1 mouse cellular context compared by ENCODE assay signal in the genomic region with DNA sequence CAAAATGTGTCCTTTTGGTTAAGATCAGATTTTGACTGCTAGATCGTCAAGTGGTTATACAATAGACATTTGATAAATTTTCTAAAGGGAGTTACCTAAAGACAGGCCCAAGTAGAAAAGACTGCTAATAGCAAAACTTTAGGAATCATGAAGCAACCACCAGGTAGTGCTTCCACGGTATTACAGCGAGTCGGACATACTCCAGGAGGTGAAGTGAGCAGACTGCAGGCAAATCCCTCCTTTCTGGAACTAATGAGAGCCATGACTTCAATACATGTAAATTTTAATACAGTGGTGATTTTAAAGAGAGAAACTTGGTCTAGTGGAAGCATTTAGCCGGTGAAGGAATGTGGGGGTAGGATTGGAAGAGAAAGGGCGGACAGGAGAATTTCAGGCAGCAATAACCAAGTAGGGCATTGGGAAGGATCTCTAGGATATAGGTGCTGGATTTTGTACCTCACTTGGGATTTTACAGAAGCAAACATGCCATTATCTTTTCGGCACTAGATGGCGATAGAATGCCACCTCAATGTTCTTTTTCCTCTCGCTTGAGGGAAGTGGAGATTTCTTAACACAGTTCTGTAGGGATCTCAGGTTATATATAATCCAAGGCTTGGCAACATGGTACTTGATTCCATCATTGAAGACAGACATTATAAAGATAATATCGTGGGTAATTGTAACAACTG.
TF ChIP-seq lines count a peak whose summit lies in the region.

No protein-coding gene starts in this region.

TF ChIP-seq in CH12.LX, 34 proteins besides CTCF, POLR2A, EP300 and RAD21 (continued from another document):
- TF ChIP-seq MAZ (IDR thresholded peaks at IDR 0.05; ENCODE audit: low read depth, low read length) (no peak), HCFC1 (IDR thresholded peaks at IDR 0.05; ENCODE audit: low read depth, low read length) (0 out of 2 replicates have a peak, but pooled peaks have one; percentile 12), KAT2A (IDR thresholded peaks at IDR 0.05; ENCODE audit: insufficient replicate concordance, low read length) (no peak), IRF4 (IDR thresholded peaks at IDR 0.05; ENCODE audit: low read depth, low read length) (peak; percentile 41; the same call in 1 of the 2 replicates), NELFE (IDR thresholded peaks at IDR 0.05; ENCODE audit: low read depth, low read length) (peak; percentile 57; the same call in 1 of the 2 replicates), ZNF384 (IDR thresholded peaks at IDR 0.05; ENCODE audit: low read depth, low read length) (no peak), SMC3 (IDR thresholded peaks at IDR 0.05; ENCODE audit: low read depth, low read length) (peak; percentile 96), CHD2 (IDR thresholded peaks at IDR 0.05; ENCODE audit: low read length) (no peak), NRF1 (IDR thresholded peaks at IDR 0.05; ENCODE audit: low read depth, low read length) (0 out of 2 replicates have a peak, but pooled peaks have one; percentile 22), ZKSCAN1 (IDR thresholded peaks at IDR 0.05; ENCODE audit: borderline replicate concordance, low read depth, low read length) (no peak), CHD1 (IDR thresholded peaks at IDR 0.05; ENCODE audit: low read depth, low read length) (no peak), ELF1 (IDR thresholded peaks at IDR 0.05; ENCODE audit: low read depth, low read length) (0 out of 2 replicates have a peak, but pooled peaks have one; percentile 19), MAFK (IDR thresholded peaks at IDR 0.05; ENCODE audit: insufficient replicate concordance, low read length) (0 out of 2 replicates have a peak, but pooled peaks have one; percentile 33), JUN (IDR thresholded peaks at IDR 0.05; ENCODE audit: insufficient read depth, low read depth, low read length) (no peak), SIN3A (IDR thresholded peaks at IDR 0.05; ENCODE audit: low read length) (peak; percentile 66; the same call in 1 of the 2 replicates), E2F4 (IDR thresholded peaks at IDR 0.05; ENCODE audit: insufficient replicate concordance, low read depth, low read length) (no peak), UBTF (IDR thresholded peaks at IDR 0.05; ENCODE audit: low read depth, low read length) (no peak), MXI1 (IDR thresholded peaks at IDR 0.05; ENCODE audit: low read depth, low read length) (no peak; the same call in 1 of the 2 replicates), ZC3H11A (IDR thresholded peaks at IDR 0.05; ENCODE audit: low read depth, low read length) (peak; percentile 88), MYC (IDR thresholded peaks at IDR 0.05; ENCODE audit: low read depth, low read length) (peak; percentile 62; the same call in 1 of the 2 replicates), MAX (IDR thresholded peaks at IDR 0.05; ENCODE audit: low read length) (peak; percentile 42; the same call in 1 of the 2 replicates), JUND (conservative IDR thresholded peaks at IDR 0.05; ENCODE audit: low read depth, low read length) (peak; percentile 59)
TF ChIP-seq in CH12.LX: peak in this region for 13.
